Mouse (Mus musculus): ENCODE measurements around the gene Elmod3.

Elmod3 gene

GRCm38 (mm10) chr6:72570644-72571397, 27.4 kb downstream of the Elmod3 start:
- DNase-seq (ENCODE audit: low spot score) = no peak

- DNase-seq (ENCODE audit: low spot score) = no peak
Observed at GRCm38 (mm10) chr6:72568736-72569135, 29.5 kb downstream of the Elmod3 start.

GRCm38 (mm10) chr6:72567508-72567907, 30.7 kb downstream of the Elmod3 start:
- no peak for DNase-seq (ENCODE audit: low spot score)

GRCm38 (mm10) chr6:72566044-72566443, 32.2 kb downstream of the Elmod3 start:
- DNase-seq (ENCODE audit: low spot score) = peak; percentile 80

- DNase-seq (ENCODE audit: low spot score) = no peak
Observed at GRCm38 (mm10) chr6:72565506-72565905, 32.7 kb downstream of the Elmod3 start.

GRCm38 (mm10) chr6:72562894-72563293, 35.3 kb downstream of the Elmod3 start:
- DNase-seq (ENCODE audit: low spot score) = no peak

- no peak for DNase-seq (ENCODE audit: low spot score)
Observed at GRCm38 (mm10) chr6:72562486-72562885, 35.7 kb downstream of the Elmod3 start.

- DNase-seq (ENCODE audit: low spot score) = no peak
Observed at GRCm38 (mm10) chr6:72560801-72561200, 37.4 kb downstream of the Elmod3 start.

- DNase-seq (ENCODE audit: low spot score) = no peak
Observed at GRCm38 (mm10) chr6:72553079-72553412, 45.2 kb downstream of the Elmod3 start.

- peak; percentile 74 for DNase-seq (ENCODE audit: low spot score)
Observed at GRCm38 (mm10) chr6:72552171-72553078, 45.8 kb downstream of the Elmod3 start.

- peak; percentile 60 for DNase-seq (ENCODE audit: low spot score)
Observed at GRCm38 (mm10) chr6:72550503-72551100, 47.6 kb downstream of the Elmod3 start.

GRCm38 (mm10) chr6:72550025-72550424, 48.2 kb downstream of the Elmod3 start:
- DNase-seq (ENCODE audit: low spot score) = no peak

GRCm38 (mm10) chr6:72549041-72549580, 49.1 kb downstream of the Elmod3 start:
- no peak for DNase-seq (ENCODE audit: low spot score)

GRCm38 (mm10) chr6:72547862-72548261, 50.4 kb downstream of the Elmod3 start:
- no peak for DNase-seq (ENCODE audit: low spot score)

GRCm38 (mm10) chr6:72547121-72547520, 51.1 kb downstream of the Elmod3 start:
- no peak for DNase-seq (ENCODE audit: low spot score)

- DNase-seq (ENCODE audit: low spot score) = no peak
Observed at GRCm38 (mm10) chr6:72545377-72545776, 52.8 kb downstream of the Elmod3 start.

GRCm38 (mm10) chr6:72544283-72544987, 53.8 kb downstream of the Elmod3 start, which contains the start of gene Capg:
TSS of gene Capg (plus strand) at chr6:72544391.
- peak; percentile 68 for DNase-seq (ENCODE audit: low spot score)

- no peak for DNase-seq (ENCODE audit: low spot score)
Observed at GRCm38 (mm10) chr6:72543265-72543850, 54.9 kb downstream of the Elmod3 start.

GRCm38 (mm10) chr6:72538562-72539031, 59.6 kb downstream of the Elmod3 start:
- DNase-seq (ENCODE audit: low spot score) = peak; percentile 89

- no peak for DNase-seq (ENCODE audit: low spot score)
Observed at GRCm38 (mm10) chr6:72537998-72538500, 60.2 kb downstream of the Elmod3 start.

GRCm38 (mm10) chr6:72535165-72535564, 63.0 kb downstream of the Elmod3 start:
- DNase-seq (ENCODE audit: low spot score) = peak; percentile 86

All from T-cell, adult 2 months (primary cell).